Mouse (Mus musculus) urinary bladder, adult 18-20 months (tissue): ENCODE data around the gene C77080.
"Not testable (repeated sequence)": the region's sequence is repeated elsewhere in the genome, so short reads cannot be mapped to it uniquely, and the experiment has no call there.

Experiments
- DNase-seq, 2 experiments: peaks; one replicate each; pipeline ENCODE4 v3.0.0; 2022; ENCODE audit warnings: low spot score in 2 of 2, mixed read lengths in 2 of 2

Gene C77080

DNA sequence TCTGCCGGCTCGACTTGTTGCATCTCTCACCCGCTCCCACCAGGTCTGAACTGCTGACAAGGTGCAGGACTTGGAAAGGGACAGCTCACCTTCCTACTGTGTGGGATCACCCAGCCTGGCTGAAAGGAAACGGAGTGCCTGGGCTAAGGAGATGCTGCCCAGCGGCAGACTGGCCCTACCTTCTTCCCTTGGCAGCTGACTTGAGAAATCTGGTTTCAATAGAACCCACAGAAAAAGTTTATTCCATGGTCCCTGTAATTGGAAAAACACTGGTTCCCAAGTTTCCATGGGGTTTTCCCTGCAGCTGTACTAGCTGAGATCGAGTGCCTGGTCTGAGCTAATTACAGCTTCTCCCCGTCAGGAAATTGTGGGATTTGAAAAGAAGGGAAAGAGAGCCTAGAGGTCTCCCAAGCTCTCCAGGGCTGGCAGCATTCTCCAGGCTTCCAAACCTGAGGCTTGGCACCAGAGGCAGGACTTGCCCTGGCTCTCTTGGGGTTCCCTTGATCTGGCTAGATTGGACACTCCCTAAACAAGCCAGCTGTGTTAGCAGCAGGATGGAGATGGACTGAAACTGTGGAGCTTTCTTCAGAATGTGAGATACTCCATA lies 42.5 kb downstream of the C77080 start:
- no peak for DNase-seq

DNA sequence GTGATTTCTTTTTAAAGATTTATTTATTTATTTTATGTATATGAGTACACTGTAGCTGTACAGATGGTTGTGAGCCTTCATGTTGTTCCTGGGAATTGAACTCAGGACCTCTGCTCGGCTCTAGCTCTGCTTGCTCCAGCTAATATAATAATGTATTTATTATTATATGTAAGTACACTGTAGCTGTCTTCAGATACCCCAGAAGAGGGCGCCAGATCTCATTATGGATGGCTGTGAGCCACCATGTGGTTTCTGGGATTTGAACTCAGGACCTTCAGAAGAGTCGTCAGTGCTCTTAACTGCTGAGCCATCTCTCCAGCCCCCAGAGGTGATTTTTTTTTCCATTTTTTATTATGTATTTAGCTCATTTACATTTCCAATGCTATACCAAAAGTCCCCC lies 48.7 kb downstream of the C77080 start:
- DNase-seq, result not testable (repeated sequence)

DNA sequence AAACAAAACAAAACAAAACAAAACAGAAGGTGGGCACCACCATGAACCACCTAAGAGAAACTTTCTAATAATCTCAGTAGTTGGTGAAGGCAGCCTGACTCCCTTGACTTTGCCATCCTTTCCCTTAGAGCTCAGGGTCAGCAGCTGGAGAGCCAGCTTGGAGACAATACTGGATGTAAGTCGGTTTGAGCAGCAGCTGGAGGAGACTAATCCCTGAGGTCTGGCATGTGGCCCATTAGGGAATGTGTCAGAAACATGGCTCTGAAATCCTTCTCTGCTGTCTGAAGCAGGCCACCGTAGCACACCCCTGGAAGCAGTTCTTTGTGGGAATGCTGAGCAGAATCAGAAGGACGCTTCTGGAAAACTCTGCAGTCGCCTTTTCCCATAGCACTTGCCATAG lies 49.7 kb downstream of the C77080 start:
- DNase-seq, result no peak

DNA sequence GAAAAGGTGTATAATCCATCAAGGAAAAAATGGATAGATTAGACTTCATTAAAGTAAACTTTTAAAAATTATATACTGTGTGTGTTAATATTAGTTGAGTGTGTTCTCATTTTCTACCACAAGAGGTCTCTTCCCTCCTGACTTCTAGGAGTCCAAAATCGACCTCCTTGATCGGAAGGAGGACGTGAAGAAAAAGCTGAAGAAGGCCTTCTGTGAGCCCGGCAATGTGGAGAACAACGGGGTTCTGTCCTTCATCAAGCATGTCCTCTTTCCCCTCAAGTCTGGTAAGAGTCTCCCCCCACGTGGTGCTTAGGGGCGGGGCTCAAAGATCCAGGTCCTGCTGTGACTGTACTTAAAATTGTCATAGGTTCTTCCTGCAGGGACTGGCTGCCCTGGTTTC lies 51.7 kb downstream of the C77080 start:
- no peak for DNase-seq

DNA sequence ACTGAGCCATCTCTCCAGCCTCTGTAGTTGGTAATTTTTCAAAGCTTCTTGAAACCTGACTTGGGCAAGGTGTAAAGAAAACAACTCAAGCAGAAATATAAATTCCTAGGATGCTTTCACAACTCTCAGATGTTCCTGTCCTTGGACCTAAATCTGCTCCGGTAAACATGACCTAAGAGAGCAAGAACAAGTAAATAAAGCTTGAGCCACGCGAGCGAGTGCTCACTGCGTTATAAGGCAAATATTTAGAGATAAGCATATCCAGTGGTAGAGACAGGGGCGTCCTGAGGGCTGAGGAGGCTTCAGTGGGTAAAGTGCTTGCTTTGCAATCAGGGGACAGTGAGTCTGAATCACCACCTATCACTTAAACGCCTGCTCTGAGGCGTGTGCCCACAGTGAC lies 54.4 kb downstream of the C77080 start:
- no peak for DNase-seq

DNA sequence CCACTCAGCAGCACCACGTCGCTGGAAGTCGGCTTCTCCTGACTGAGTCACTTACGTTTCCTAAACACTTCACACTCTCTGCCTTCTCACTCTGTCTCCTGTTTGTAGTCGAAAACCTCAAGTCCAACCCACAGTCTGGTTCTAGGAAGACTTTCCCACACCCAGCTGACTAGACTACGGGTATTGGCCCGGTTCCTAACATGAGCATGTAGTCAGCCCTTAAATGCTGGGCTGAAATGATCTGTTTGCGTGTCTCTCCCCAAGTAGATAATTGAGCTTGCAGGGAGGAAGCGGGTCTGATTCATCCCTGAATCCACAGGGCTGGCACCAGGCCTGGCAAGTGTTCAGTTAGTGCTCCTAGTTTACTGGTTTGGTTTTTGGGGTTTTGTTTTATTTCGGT lies 56.5 kb downstream of the C77080 start:
- DNase-seq, result no peak

DNA sequence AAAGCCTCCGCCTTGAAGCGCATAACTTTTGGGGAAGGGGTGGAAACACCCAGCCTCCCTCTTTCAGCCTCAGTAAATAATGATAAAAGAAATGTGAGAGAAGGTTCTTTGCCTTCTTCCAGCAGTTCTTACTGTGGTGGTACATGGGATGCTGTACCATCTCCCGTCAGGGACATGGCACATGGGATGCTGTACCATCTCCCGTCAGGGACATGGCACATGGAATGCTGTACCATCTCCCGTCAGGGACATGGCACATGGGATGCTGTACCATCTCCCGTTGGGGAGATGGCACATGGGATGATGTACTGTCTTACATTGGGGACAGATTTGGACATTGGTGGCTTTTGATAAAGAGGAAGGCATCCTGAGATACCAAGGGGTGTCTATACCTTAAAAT lies 63.7 kb downstream of the C77080 start:
- no peak for DNase-seq

DNA sequence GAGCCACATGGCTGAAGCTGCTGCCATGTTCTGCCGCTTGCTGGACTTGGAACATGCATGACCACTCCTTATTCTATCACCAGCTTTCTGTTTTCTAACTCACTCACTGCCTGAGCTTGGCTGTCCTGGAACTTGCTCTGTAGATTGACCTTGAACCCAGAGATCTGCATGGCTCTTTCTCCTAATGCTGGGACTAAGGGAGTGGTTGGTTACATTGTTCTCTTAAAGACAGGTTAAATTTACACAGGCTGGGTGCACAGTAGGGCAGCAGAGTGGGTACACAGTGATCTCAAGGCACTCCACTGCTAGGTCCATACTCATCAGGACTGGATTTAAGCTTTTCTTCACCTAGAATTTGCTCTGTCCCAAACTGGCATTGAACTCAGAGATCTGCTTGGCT lies 66.9 kb downstream of the C77080 start:
- DNase-seq, result no peak

DNA sequence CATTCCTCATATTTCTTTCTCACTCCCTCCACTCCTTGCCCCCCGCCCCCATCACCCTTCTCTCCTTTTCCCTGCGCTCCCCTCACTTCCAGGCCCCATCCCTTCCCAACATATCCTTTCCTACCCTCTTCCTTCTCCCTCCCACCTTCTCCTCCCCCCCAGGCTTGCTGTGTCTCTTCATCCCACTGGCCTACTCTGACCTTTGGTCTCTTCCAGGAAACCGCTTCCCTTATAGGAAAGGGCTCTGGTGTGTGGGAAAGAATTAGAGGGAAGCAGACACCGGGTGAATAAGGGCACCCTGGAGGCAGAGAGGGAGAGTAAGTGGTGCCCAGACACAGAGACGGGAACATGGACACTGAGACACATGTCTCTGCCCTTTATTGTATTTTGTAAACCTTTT lies 69.5 kb downstream of the C77080 start:
- DNase-seq, result no peak

DNA sequence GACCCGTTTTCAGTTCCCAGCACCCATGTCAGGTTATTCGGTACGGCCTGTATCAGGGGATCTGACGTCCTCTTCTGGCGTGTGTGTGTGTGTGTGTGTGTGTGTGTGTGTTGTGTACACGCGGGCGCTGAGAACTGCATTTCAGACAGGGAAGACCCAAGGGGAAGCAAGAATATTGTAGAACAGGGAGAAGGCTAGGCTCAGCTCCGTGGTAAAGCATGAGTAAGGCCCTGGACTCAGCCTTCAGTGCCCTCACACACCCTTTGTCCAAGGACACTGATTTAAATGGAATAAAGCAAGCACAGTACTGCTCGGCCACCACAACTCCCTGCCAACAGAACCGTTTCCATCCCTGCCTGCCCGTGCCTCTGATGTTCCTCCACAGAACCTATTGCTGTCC lies 70.7 kb downstream of the C77080 start:
- DNase-seq, result no peak

DNA sequence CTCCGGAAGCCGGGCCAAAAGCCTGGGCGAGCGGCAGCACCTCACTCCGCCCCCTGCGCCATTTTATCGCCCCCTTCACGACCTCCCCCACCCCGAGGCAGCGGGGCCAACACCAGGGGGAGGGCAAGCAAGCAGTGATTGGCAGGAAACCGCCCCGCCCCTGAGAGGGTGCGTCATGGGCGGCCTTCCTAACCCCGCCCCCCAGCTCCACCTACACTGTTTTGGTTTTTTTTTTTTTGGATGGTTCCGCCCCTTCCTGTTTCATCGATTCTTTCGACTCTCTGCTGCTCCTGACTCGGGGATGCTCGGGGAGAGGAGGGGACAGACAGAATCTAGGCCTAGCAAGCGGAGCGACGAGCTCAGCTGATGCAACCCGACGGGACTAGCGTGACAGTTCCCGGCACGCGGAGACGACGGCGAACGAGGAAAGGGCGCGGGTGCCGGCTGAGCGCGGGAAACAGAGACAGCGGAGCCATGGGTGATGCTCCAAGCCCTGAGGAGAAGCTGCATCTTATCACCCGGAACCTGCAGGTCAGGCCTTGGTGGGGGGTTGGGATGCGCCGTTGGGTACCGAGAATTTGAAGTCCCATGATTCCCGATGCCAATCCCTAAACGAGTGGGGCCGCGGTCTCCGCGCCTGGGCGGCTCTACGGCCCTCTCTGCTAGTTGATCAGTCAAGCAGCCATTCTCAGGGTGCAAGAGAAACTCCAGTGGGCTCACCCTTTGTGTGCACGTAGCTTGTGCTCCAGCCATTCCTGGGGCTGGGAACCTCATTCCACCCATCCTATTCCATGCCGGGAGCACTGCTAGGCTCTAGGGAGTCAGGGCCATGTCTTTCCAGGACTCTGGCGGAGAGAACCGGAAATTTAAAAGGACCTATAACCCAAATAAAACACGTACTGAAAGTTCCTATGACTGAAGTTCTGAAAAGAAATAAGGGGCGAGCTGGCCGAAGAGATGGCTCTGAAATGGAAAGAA lies 71.4 kb downstream of the C77080 start, which contains the start of the genes S100pbp and Yars:
Gene S100pbp (minus strand): TSS at position 186 of the 978 bp plus-strand sequence.
Gene Yars (plus strand): TSS at position 219 of the 978 bp plus-strand sequence.
- DNase-seq, result peak; percentile 92 to 97

DNA sequence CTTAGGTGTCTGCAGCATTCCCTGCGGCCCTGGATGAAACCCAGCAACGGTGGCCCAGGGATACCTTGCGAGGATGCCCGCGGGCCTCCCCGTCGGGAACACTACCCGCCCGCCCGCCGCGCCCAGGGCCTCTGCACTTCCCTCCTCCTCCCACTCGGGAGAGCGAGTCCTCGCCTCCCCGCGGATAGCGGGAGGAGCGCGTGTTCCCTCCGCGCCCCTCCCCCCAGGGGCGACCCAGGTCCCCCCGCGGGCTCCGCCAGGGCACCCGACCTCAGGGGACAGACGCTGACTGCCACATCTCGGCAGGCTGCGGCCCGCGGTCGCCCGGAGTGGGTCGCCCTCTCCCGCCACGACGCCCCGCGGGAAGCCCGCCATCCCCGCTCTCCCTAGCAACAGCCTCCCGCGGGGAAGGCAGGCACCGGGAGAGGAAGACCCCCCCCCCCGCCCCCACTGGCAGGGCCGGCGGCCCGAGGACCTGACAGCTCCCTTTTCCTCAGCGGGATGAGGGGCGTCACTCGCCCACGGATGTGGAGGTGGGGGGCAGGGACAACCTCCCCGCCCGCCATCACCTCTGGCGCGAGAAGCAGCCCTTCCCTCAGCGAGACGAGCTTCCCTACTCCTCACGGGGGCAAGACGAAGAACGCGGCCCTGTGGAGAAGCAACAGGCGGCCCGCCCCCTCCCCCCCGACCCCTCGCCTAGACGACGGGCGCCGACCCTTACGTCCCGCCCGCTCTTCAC lies 72.2 kb downstream of the C77080 start:
- peak; percentile 21 to 56 for DNase-seq

DNA sequence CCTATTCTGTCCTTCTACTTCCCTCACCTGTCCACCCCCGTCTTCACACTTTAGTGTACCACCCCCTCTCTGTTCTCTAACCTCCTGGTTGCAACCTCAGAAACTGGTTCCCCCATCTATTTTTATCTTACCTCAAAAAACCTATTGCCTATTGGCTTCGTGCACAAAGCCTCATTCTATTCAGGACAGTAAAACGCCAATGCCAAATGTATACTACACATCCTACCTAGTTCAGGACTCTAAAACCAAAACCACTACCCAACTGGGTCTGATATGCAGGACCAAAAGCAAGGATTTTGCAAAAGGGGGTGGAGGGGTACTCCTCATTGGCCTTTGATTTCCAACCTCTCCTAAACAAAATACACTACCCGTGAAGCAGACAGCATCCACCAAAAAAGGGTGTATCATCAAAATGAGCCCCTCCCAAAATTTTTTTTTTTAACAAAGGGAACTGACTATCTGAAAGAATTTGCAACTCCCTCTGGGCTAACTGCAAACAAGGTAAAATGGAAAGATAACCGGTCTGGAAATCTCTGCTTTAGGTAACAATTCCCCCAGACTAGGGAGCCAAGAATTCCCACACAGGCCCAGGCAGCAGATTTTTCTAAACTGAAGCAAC lies 73.1 kb downstream of the C77080 start:
- DNase-seq, result no peak

DNA sequence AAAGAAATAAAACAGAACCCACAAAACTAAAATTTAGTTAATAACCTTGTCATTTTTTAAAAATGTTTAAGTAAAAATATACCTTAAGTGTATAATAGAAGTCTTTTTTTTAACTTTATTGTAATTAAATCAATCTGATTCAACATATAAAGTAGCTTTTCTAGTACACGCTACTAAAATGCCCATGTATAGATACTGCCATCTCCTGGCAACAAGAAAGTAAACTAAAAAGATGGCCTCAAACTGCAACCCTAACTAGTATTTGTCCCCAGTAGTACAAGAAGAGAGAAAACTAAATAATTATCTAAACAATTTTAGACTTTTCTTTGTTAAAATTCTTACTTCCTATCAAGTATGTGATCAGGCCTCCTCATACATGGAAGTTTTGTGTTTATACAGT lies 81.6 kb downstream of the C77080 start:
- no peak for DNase-seq

DNA sequence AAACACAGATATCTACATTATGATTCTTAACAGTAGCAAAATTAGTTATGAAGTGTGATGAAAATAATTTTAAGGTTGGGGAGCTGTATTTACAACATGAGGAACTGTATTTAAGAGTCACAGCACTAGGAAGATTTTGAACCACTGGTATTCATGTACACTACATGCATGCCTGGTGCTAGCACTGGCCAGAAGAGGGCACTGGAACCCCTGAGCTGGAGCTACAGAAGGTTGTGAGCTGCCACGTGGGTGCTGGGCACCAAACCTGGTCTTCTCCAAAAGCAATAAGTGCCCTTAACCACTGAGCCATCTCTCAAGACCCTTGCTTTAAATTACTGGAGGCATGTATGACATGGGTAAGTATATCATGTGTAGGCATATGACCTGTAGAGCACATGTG lies 88.7 kb downstream of the C77080 start:
- no peak for DNase-seq
